Comparison of ENCODE assay signal across 33 mouse cellular contexts in the genomic region with DNA sequence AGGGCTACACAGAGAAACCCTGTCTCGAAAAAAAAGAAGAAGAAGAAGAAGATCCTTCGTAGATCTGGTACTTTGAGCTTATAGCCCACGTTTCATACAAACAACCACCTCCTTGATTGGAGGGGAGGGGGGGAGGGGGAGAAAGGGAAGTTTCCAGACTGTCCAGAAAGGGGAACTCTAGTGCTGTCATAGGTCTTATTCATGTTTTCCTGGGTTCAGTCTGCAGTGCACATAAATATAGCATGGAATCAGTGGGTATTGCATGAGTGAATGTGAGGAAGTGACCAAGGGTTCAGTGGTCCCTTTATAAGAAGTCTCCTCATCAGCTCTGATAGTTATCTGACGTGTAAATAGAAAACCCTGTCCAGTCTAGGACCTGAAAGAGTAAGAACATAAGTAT. TPM values are rescaled to one million over a fixed set of nuclear protein-coding genes. Genes with fewer than 3 reads are reported as not detected.
DNase-seq lines count a peak whose midpoint lies in the region; TF ChIP-seq lines count a peak whose summit lies in the region.
"Had no signal": no experiment of that assay in that cellular context is flagged by ENCODE, and none has a peak within 500 bp of the region (broad histone marks: within the 10 kb centered on the region; RNA-seq: fewer than 3 reads in every experiment).

No protein-coding gene starts in this region.

- H3K4me2 ChIP-seq in CH12.LX (ENCODE audit: insufficient read depth, low read depth, poor library complexity, severe bottlenecking), result no peak overlapping the region
- H3K4me2 ChIP-seq: heart, embryonic 15.5 days; hindbrain, embryonic 13.5 days; liver, embryonic 15.5 days; lung, embryonic 15.5 days; midbrain, embryonic 15.5 days had no signal

- H3K27me3 ChIP-seq in CH12.LX (replicated peaks), result no peaks in the 10 kb centered on the region
- no peaks in the 10 kb centered on the region for H3K27me3 ChIP-seq in MEL (ENCODE audit: control insufficient read depth in 1 of 2, insufficient read depth in 2 of 2, low read length in 2 of 2)
- H3K27me3 ChIP-seq in splenic B cell, adult 2 months (ENCODE audit: control insufficient read depth, insufficient read depth, low read length, poor library complexity, severe bottlenecking), result no peaks in the 10 kb centered on the region
- H3K27me3 ChIP-seq: heart, embryonic 15.5 days; hindbrain, embryonic 13.5 days; liver, embryonic 15.5 days; lung, embryonic 15.5 days; midbrain, embryonic 15.5 days had no signal

- H3K4me3 ChIP-seq in CH12.LX (replicated peaks in 1 of 3; ENCODE audit: low read depth in 2 of 3, low read length in 2 of 3, poor library complexity in 1 of 3) (no peak overlapping the region), MEL (ENCODE audit: control insufficient read depth in 1 of 2, insufficient read depth in 1 of 2, low read depth in 2 of 2, low read length in 2 of 2) (no peak overlapping the region), macrophage (ENCODE audit: inconsistent target) (no peak overlapping the region)
- H3K4me3 ChIP-seq: heart, embryonic 10.5 days; heart, embryonic 15.5 days; hindbrain, embryonic 13.5 days; liver, embryonic 15.5 days; lung, embryonic 15.5 days; midbrain, embryonic 10.5 days; midbrain, embryonic 15.5 days had no signal

- TF ChIP-seq POLR2A in CH12.LX (IDR thresholded peaks at IDR 0.05; ENCODE audit: low read depth, low read length), result no peak
- no peak for TF ChIP-seq POLR2A in MEL (IDR thresholded peaks at IDR 0.05; ENCODE audit: control insufficient read depth in 1 of 2, insufficient read depth in 1 of 2, low read depth in 1 of 2, low read length in 2 of 2, poor library complexity in 1 of 2)

- H3K4me1 ChIP-seq in CH12.LX (ENCODE audit: control insufficient read depth in 1 of 2, insufficient read depth in 2 of 2), result peaks cover 0 to 31% of the 10 kb centered on the region in 2 experiments; a peak in 3 of 4 replicates
- H3K4me1 ChIP-seq in MEL (ENCODE audit: control insufficient read depth in 1 of 2, insufficient read depth in 2 of 2, low read length in 2 of 2), result peaks cover 3 to 10% of the 10 kb centered on the region in 2 experiments; a peak in 3 of 4 replicates
- H3K4me1 ChIP-seq: heart, embryonic 10.5 days; heart, embryonic 15.5 days; hindbrain, embryonic 13.5 days; liver, embryonic 15.5 days; lung, embryonic 15.5 days; midbrain, embryonic 10.5 days; midbrain, embryonic 15.5 days had no signal

- in situ Hi-C loops in CH12.LX (cut with MboI; ENCODE audit: low pct_ligation_motif_present, low pct_unique_long_range_greater_than_20kb, low sequenced_read_pairs), result no loop called here

- H3K79me2 ChIP-seq in CH12.LX (replicated peaks; ENCODE audit: control insufficient read depth, extremely low read depth, insufficient read depth, poor library complexity, severe bottlenecking), result no peaks in the 10 kb centered on the region
- no peaks in the 10 kb centered on the region for H3K79me2 ChIP-seq in MEL (ENCODE audit: control insufficient read depth, insufficient read depth, low read length, poor library complexity)
- H3K79me2 ChIP-seq in macrophage (ENCODE audit: inconsistent target), result no peaks in the 10 kb centered on the region

- H3K27ac ChIP-seq in CH12.LX (ENCODE audit: insufficient read depth, low read depth), result no peak overlapping the region
- H3K27ac ChIP-seq in MEL (ENCODE audit: control insufficient read depth, low read depth, low read length), result no peak overlapping the region
- peak overlapping the region; percentile 41 for H3K27ac ChIP-seq in macrophage
- H3K27ac ChIP-seq: heart, embryonic 10.5 days; heart, embryonic 15.5 days; hindbrain, embryonic 13.5 days; kidney, postnatal 0 days; liver, embryonic 15.5 days; lung, embryonic 15.5 days; midbrain, embryonic 10.5 days; midbrain, embryonic 15.5 days had no signal

- no peak overlapping the region for H3K9ac ChIP-seq in CH12.LX (ENCODE audit: insufficient read depth, low read depth)
- H3K9ac ChIP-seq in MEL (ENCODE audit: control insufficient read depth, low read depth, low read length, poor library complexity, severe bottlenecking), result no peak overlapping the region
- H3K9ac ChIP-seq: heart, embryonic 15.5 days; hindbrain, embryonic 13.5 days; liver, embryonic 15.5 days; lung, embryonic 15.5 days; midbrain, embryonic 15.5 days had no signal

- dilution Hi-C loops in CH12.LX (cut with MboI; ENCODE audit: extremely low pct_ligation_motif_present, extremely low pct_unique_long_range_greater_than_20kb, low sequenced_read_pairs), result no loop called here

- H3K9me3 ChIP-seq in CH12.LX (replicated peaks; ENCODE audit: low read length) (no peaks in the 10 kb centered on the region), MEL (replicated peaks; ENCODE audit: insufficient read depth, low read length) (no peaks in the 10 kb centered on the region)
- H3K9me3 ChIP-seq: heart, embryonic 10.5 days; heart, embryonic 15.5 days; hindbrain, embryonic 13.5 days; liver, embryonic 15.5 days; lung, embryonic 15.5 days; midbrain, embryonic 10.5 days; midbrain, embryonic 15.5 days had no signal

- TF ChIP-seq CTCF in CH12.LX (conservative IDR thresholded peaks at IDR 0.05 in 1 of 2, IDR thresholded peaks at IDR 0.05 in 1 of 2; ENCODE audit: low read depth in 2 of 2, low read length in 2 of 2) (no peak), MEL (IDR thresholded peaks at IDR 0.05 in 2 of 3, conservative IDR thresholded peaks at IDR 0.05 in 1 of 3; ENCODE audit: control insufficient read depth in 1 of 3, insufficient read depth in 1 of 3, low read depth in 2 of 3, low read length in 3 of 3, poor library complexity in 1 of 3, severe bottlenecking in 1 of 3) (no peak)

- TF ChIP-seq EP300 in CH12.LX (IDR thresholded peaks at IDR 0.05; ENCODE audit: low read length), result no peak
- no peak for TF ChIP-seq EP300 in MEL (IDR thresholded peaks at IDR 0.05; ENCODE audit: low read depth in 1 of 2, low read length in 2 of 2)

- TF ChIP-seq RAD21 in CH12.LX (IDR thresholded peaks at IDR 0.05; ENCODE audit: low read depth, low read length), result no peak
- TF ChIP-seq RAD21 in MEL (IDR thresholded peaks at IDR 0.05; ENCODE audit: low read depth, low read length), result no peak

- H3K36me3 ChIP-seq in CH12.LX (replicated peaks in 1 of 2; ENCODE audit: control insufficient read depth in 1 of 2, insufficient read depth in 1 of 2, low read length in 1 of 2) (peaks cover 54 to 83% of the 10 kb centered on the region in 2 experiments), MEL (ENCODE audit: control insufficient read depth in 1 of 2, insufficient read depth in 2 of 2, low read length in 2 of 2) (peaks cover 0 to 10% of the 10 kb centered on the region in 2 experiments; a peak in 2 of 4 replicates), macrophage (ENCODE audit: inconsistent target) (no peaks in the 10 kb centered on the region; the same call in 1 of the 2 replicates)
- peaks cover 17% of the 10 kb centered on the region for H3K36me3 ChIP-seq in splenic B cell, adult 2 months (ENCODE audit: control insufficient read depth, insufficient read depth, low read length, poor library complexity, severe bottlenecking)

- 13% methylated on average over 3 of the region's 4 CpGs for WGBS in macrophage (ENCODE audit: missing documents)

- DNase-seq in CH12.LX (ENCODE audit: extremely low read depth) (peak; percentile 45), MEL (ENCODE audit: low read depth, low spot score) (peak; percentile 72)
- DNase-seq in splenic B cell, adult 2 months (ENCODE audit: low read depth, low spot score), result peak; percentile 25
- no peak for DNase-seq in layer of hippocampus, postnatal 25 days (ENCODE audit: extremely low spot score in 1 of 2, low spot score in 1 of 2)
- DNase-seq in adrenal gland, adult 18-20 months (ENCODE audit: low spot score in 2 of 2), result no peak
- DNase-seq: adrenal gland, adult 2 months; adrenal gland, postnatal 36 days; cerebellum, adult 8-10 months; cerebellum, postnatal 25 days; heart, postnatal 36 days; kidney, adult 8-10 months; kidney, postnatal 4 days; layer of hippocampus, postnatal 36 days; liver; lung, postnatal 4 days; right cerebral cortex, adult 18-20 months; spleen, adult 18-20 months; thymus, adult 2 months had no signal

TF ChIP-seq in CH12.LX, 34 proteins besides CTCF, POLR2A, EP300 and RAD21 (continues in another document):
- TF ChIP-seq ZMIZ1 (IDR thresholded peaks at IDR 0.05; ENCODE audit: low read depth, low read length) (no peak), NELFE (IDR thresholded peaks at IDR 0.05; ENCODE audit: low read depth, low read length) (no peak)

TF ChIP-seq in MEL, 35 proteins besides CTCF, POLR2A, EP300 and RAD21 (continues in another document):
- TF ChIP-seq NRF1 (IDR thresholded peaks at IDR 0.05; ENCODE audit: insufficient read depth, low read depth, low read length, poor library complexity, severe bottlenecking) (no peak), UBTF (IDR thresholded peaks at IDR 0.05; ENCODE audit: borderline replicate concordance, insufficient read depth, low read depth, low read length) (no peak)

RNA-seq across cellular contexts. Expression of gene Ucp3, which starts 29.1 kb away (rescaled TPM):
- total RNA-seq in CH12.LX (2012; rRNA removed) (not detected in 2 replicates), CH12.LX (2014; rRNA removed) (not detected in 2 replicates), MEL (2012; rRNA removed) (0.10 TPM in 1 of 2 replicates, not detected in the other)
- polyA plus RNA-seq in CH12.LX (2012; ENCODE audit: insufficient read length, low read depth) (0.13 TPM in 1 of 2 replicates, not detected in the other), MEL (2012; ENCODE audit: insufficient read depth in 1 of 2, insufficient read length in 2 of 2, low read depth in 1 of 2, low replicate concordance in 2 of 2, missing spikeins in 1 of 2) (not detected), macrophage (2018) (not detected in 3 replicates)
- total RNA-seq in macrophage (2018; cell fraction: chromatin; rRNA removed), result under 1 TPM in 6 of 26 experiments, not detected in 20; 0.26 to 0.71 (median 0.52) TPM
- under 1 TPM in 2 of 26 experiments, not detected in 24; 0.10 to 0.12 TPM for total RNA-seq in macrophage (2018; cell fraction: cytosol; rRNA removed)
- total RNA-seq in macrophage (2018; cell fraction: nucleus; rRNA removed), result under 1 TPM in 3 of 26 experiments, not detected in 23; 0.21 to 0.41 (median 0.28) TPM
- 1 to 10 TPM; 2.0 to 2.5 TPM for total RNA-seq in layer of hippocampus, postnatal 25 days (2021)
- 10 to 100 TPM; 19.5 to 30.1 TPM for total RNA-seq in adrenal gland, adult 18-20 months (2021)
- polyA plus RNA-seq: C2C12; embryonic facial prominence, embryonic 11.5 days; forebrain, embryonic 16.5 days; hindbrain, embryonic 13.5 days; intestine, embryonic 16.5 days; limb, embryonic 11.5 days; midbrain, embryonic 10.5 days; midbrain, embryonic 15.5 days; neural tube, embryonic 11.5 days had no signal

RNA-seq across cellular contexts. Expression of gene Ucp2, which starts 49.4 kb away (rescaled TPM):
- 94.0 and 131 TPM in 2 replicates for total RNA-seq in CH12.LX (2012; rRNA removed)
- total RNA-seq in CH12.LX (2014; rRNA removed), result 102 and 131 TPM in 2 replicates
- polyA plus RNA-seq in CH12.LX (2012; ENCODE audit: insufficient read length, low read depth), result 542 and 635 TPM in 2 replicates
- total RNA-seq in MEL (2012; rRNA removed), result 139 and 156 TPM in 2 replicates
- polyA plus RNA-seq in MEL (2012; ENCODE audit: insufficient read depth in 1 of 2, insufficient read length in 2 of 2, low read depth in 1 of 2, low replicate concordance in 2 of 2, missing spikeins in 1 of 2), result 100 to 1,000 TPM in 1 of 2 experiments, not detected in 1; 724 TPM
- total RNA-seq in macrophage (2018; cell fraction: chromatin; rRNA removed), result 100 to 1,000 TPM in 12 of 26 experiments, 10 to 100 TPM in 14; 11.5 to 444 (median 80.1) TPM
- total RNA-seq in macrophage (2018; cell fraction: cytosol; rRNA removed), result 1,000 to 10,000 TPM in 4 of 26 experiments, 100 to 1,000 TPM in 22; 386 to 1,183 (median 657) TPM
- 100 to 1,000 TPM in 24 of 26 experiments, 10 to 100 TPM in 2; 72.3 to 437 (median 188) TPM for total RNA-seq in macrophage (2018; cell fraction: nucleus; rRNA removed)
- polyA plus RNA-seq in macrophage (2018), result 934 to 1,261 TPM (median 1,117 TPM) in 3 replicates
- 10 to 100 TPM; 67.2 to 72.0 TPM for total RNA-seq in layer of hippocampus, postnatal 25 days (2021)
- total RNA-seq in adrenal gland, adult 18-20 months (2021), result 100 to 1,000 TPM; 218 to 286 TPM

Comparison
In these comparisons a context has a peak if more than half of its experiments do, and no peak if none do; other contexts are left out.
1. DNase-seq: peak in CH12.LX (single experiment), MEL (single experiment) and splenic B cell, adult 2 months (single experiment); none in layer of hippocampus, postnatal 25 days (0 of 2) and adrenal gland, adult 18-20 months (0 of 2).
2. RNA of gene Ucp3, which starts 29.1 kb away (total RNA-seq): 19.5 to 30.1 TPM in adrenal gland, adult 18-20 months; 2.0 to 2.5 TPM in layer of hippocampus, postnatal 25 days, not detected in CH12.LX and 0.10 TPM in MEL; every median in the first group is over 4 times any median in the second.